Mouse (Mus musculus): ENCODE results near the gene Folr1.

Gene Folr1

GRCm38 (mm10) chr7:101832372-101832771, 38.2 kb downstream of the Folr1 start:
- no peak for DNase-seq (ENCODE audit: low spot score)

- no peak for DNase-seq (ENCODE audit: low spot score)
Measured at GRCm38 (mm10) chr7:101831437-101831836, 39.2 kb downstream of the Folr1 start.

GRCm38 (mm10) chr7:101830373-101830772, 40.2 kb downstream of the Folr1 start:
- DNase-seq (ENCODE audit: low spot score) = no peak

- DNase-seq (ENCODE audit: low spot score) = peak; percentile 56
Measured at GRCm38 (mm10) chr7:101823758-101824630, 46.6 kb downstream of the Folr1 start.

GRCm38 (mm10) chr7:101822836-101823757, 47.5 kb downstream of the Folr1 start:
- DNase-seq (ENCODE audit: low spot score) = peak; percentile 72

- DNase-seq (ENCODE audit: low spot score) = peak; percentile 73
Measured at GRCm38 (mm10) chr7:101821571-101822501, 48.8 kb downstream of the Folr1 start.

GRCm38 (mm10) chr7:101820295-101821030, 50.1 kb downstream of the Folr1 start:
- DNase-seq (ENCODE audit: low spot score) = peak; percentile 54

GRCm38 (mm10) chr7:101817861-101818401, 52.7 kb downstream of the Folr1 start, which contains the start of gene Phox2a:
Phox2a (plus strand) TSS chr7:101818313.
- no peak for DNase-seq (ENCODE audit: low spot score)

All from testis, postnatal 10 days (tissue).